15 mouse cellular contexts compared by ENCODE assay signal in the genomic region with DNA sequence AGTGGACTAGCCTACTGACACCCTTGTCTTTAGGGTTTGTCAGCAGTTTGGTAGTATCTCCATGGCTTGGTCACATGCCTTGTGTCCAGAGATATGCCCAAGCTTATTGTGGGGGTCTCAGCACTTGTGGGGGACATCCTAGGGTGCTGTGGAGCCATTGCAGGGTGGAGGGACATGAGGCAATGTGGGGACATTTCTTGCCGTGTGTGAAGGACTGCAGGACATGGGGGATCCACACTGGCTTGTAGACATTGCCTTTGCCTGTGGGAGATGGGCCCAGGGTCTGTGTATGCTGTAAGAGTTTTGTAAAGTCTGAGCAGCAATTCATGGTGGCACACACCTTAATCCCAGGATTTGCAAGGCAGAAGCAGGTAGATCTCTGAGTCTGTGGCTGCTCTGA. TPM values are rescaled to one million over a fixed set of nuclear protein-coding genes. Genes with fewer than 3 reads are reported as not detected.
DNase-seq lines count a peak whose midpoint lies in the region; ATAC-seq and TF ChIP-seq lines count a peak whose summit lies in the region.
"Had no signal": no experiment of that assay in that cellular context is flagged by ENCODE, and none has a peak within 500 bp of the region (broad histone marks: within the 10 kb centered on the region; RNA-seq: fewer than 3 reads in every experiment).

No protein-coding gene starts in this region.

- H3K27ac ChIP-seq in heart, embryonic 12.5 days (ENCODE audit: poor library complexity, severe bottlenecking) = peak overlapping the region; percentile 22; the same call in 1 of the 2 replicates
- H3K27ac ChIP-seq in liver, embryonic 11.5 days (ENCODE audit: low read depth, low read length) = no peak overlapping the region
- H3K27ac ChIP-seq in ES-E14 (ENCODE audit: insufficient read depth, low read depth, low read length, poor library complexity, severe bottlenecking) = no peak overlapping the region
- peak overlapping the region; percentile 79; the same call in 1 of the 2 replicates for H3K27ac ChIP-seq in limb, embryonic 10.5 days
- H3K27ac ChIP-seq: hindbrain, embryonic 15.5 days; left cerebral cortex, adult 2 months had no signal

- no peak for ATAC-seq in heart, embryonic 12.5 days (ENCODE audit: insufficient number of reproducible peaks, low FRiP score)
- ATAC-seq in liver, embryonic 11.5 days (replicated peaks; ENCODE audit: low FRiP score) = no peak
- no peak for ATAC-seq in activated CD4-positive, CD25-positive, alpha-beta regulatory T cell, adult 4 months
- ATAC-seq: forebrain, postnatal 0 days; midbrain, embryonic 16.5 days had no signal

- 0 out of 2 replicates have a peak, but pooled peaks cover 12% of the 10 kb centered on the region for H3K27me3 ChIP-seq in heart, embryonic 12.5 days (replicated peaks)
- H3K27me3 ChIP-seq in liver, embryonic 11.5 days (replicated peaks; ENCODE audit: control insufficient read depth, insufficient read depth, low read length) = no peaks in the 10 kb centered on the region
- peaks cover 45% of the 10 kb centered on the region for H3K27me3 ChIP-seq in limb, embryonic 10.5 days (ENCODE audit: low read depth, poor library complexity, severe bottlenecking)

- no peak overlapping the region for H3K9ac ChIP-seq in heart, embryonic 12.5 days
- H3K9ac ChIP-seq in liver, embryonic 11.5 days (ENCODE audit: low read depth, low read length) = 0 out of 2 replicates have a peak overlapping the region, but pooled peaks have one; percentile 6
- 0 out of 2 replicates have a peak overlapping the region, but pooled peaks have one; percentile 53 for H3K9ac ChIP-seq in ES-E14 (ENCODE audit: insufficient read depth, low read depth, low read length, poor library complexity, severe bottlenecking)
- H3K9ac ChIP-seq: forebrain, postnatal 0 days; hindbrain, embryonic 15.5 days had no signal

- H3K4me1 ChIP-seq in heart, embryonic 12.5 days (replicated peaks) = peaks cover 48% of the 10 kb centered on the region
- H3K4me1 ChIP-seq in liver, embryonic 11.5 days (replicated peaks; ENCODE audit: control insufficient read depth, insufficient read depth, low read length) = peaks cover 39% of the 10 kb centered on the region
- peaks cover 0 to 21% of the 10 kb centered on the region in 2 experiments; a peak in 2 of 4 replicates for H3K4me1 ChIP-seq in ES-E14 (ENCODE audit: control insufficient read depth in 2 of 2, insufficient read depth in 2 of 2, low read length in 2 of 2, poor library complexity in 1 of 2)
- peaks cover 38% of the 10 kb centered on the region for H3K4me1 ChIP-seq in limb, embryonic 10.5 days

- no peaks in the 10 kb centered on the region for H3K9me3 ChIP-seq in heart, embryonic 12.5 days (replicated peaks)
- no peaks in the 10 kb centered on the region for H3K9me3 ChIP-seq in liver, embryonic 11.5 days (ENCODE audit: control insufficient read depth, low read length)
- H3K9me3 ChIP-seq in ES-E14 (ENCODE audit: control insufficient read depth, insufficient read depth, low read depth, low read length) = no peaks in the 10 kb centered on the region
- no peaks in the 10 kb centered on the region for H3K9me3 ChIP-seq in limb, embryonic 10.5 days (replicated peaks)
- H3K9me3 ChIP-seq: hindbrain, embryonic 15.5 days had no signal

- no peak for DNase-seq in heart, adult 8-10 months (ENCODE audit: low spot score)
- no peak for DNase-seq in liver, embryonic 11.5 days (ENCODE audit: low spot score)
- DNase-seq in liver (no peak), ES-E14 (ENCODE audit: low read depth, low spot score) (no peak)
- no peak for DNase-seq in limb, embryonic 10.5 days (ENCODE audit: low spot score)
- DNase-seq in urinary bladder, adult 18-20 months (ENCODE audit: low spot score in 2 of 2) = no peak
- DNase-seq: cerebellum, postnatal 14 days; forebrain, postnatal 0 days; kidney, adult 8-10 months; thymus, adult 2 months had no signal

- H3K4me3 ChIP-seq in heart, embryonic 12.5 days = no peak overlapping the region
- H3K4me3 ChIP-seq in liver, embryonic 11.5 days (ENCODE audit: low read depth, low read length) = no peak overlapping the region; the same call in 1 of the 2 replicates
- no peak overlapping the region for H3K4me3 ChIP-seq in ES-E14 (ENCODE audit: insufficient read depth in 1 of 2, low read depth in 1 of 2, low read length in 2 of 2, poor library complexity in 1 of 2, severe bottlenecking in 1 of 2)
- H3K4me3 ChIP-seq in limb, embryonic 10.5 days = no peak overlapping the region

- in situ Hi-C loops in ES-E14 (cut with MboI; ENCODE audit: low sequenced_read_pairs in 2 of 2, unreplicated experiment in 2 of 2) = no loop called here

- 66% methylated on average over 1 of the region's 1 CpGs for WGBS in heart, embryonic 12.5 days
- 33% methylated on average over 1 of the region's 1 CpGs for WGBS in liver, embryonic 11.5 days
- WGBS in limb, embryonic 10.5 days = 45% methylated on average over 1 of the region's 1 CpGs

- H3K4me2 ChIP-seq in heart, embryonic 12.5 days = no peak overlapping the region
- no peak overlapping the region; the same call in 1 of the 2 replicates for H3K4me2 ChIP-seq in liver, embryonic 11.5 days

- H3K36me3 ChIP-seq in heart, embryonic 12.5 days = no peaks in the 10 kb centered on the region
- no peaks in the 10 kb centered on the region for H3K36me3 ChIP-seq in liver, embryonic 11.5 days (ENCODE audit: control insufficient read depth, insufficient read depth, low read length)
- no peaks in the 10 kb centered on the region for H3K36me3 ChIP-seq in ES-E14 (ENCODE audit: control insufficient read depth, insufficient read depth, low read length, poor library complexity, severe bottlenecking)
- no peaks in the 10 kb centered on the region for H3K36me3 ChIP-seq in limb, embryonic 10.5 days
- H3K36me3 ChIP-seq: hindbrain, embryonic 15.5 days had no signal

TF ChIP-seq in ES-E14, 5 proteins besides CTCF, POLR2A, EP300 and RAD21:
- no peak for TF ChIP-seq MAFK (IDR thresholded peaks at IDR 0.05; ENCODE audit: insufficient read depth, low read depth, low read length)
- no peak for TF ChIP-seq ZNF384 (IDR thresholded peaks at IDR 0.05; ENCODE audit: low read depth, low read length)
- TF ChIP-seq ZC3H11A (IDR thresholded peaks at IDR 0.05; ENCODE audit: borderline replicate concordance, low read depth, low read length) = no peak

RNA-seq across cellular contexts. Expression of a gene that starts 15.3 kb away (rescaled TPM):
- polyA plus RNA-seq in heart, embryonic 12.5 days (2016; fragmentation: Nextera tagmentation; extraction: Ambion mirVana) = 10.1 and 10.2 TPM in 2 replicates
- total RNA-seq in heart, adult 8-10 months (2022) = 10 to 100 TPM; 48.5 to 75.4 (median 62.1) TPM
- polyA plus RNA-seq in liver, embryonic 11.5 days (2014; fragmentation: Nextera tagmentation; extraction: Ambion mirVana) = 5.3 and 5.4 TPM in 2 replicates
- total RNA-seq in ES-E14 (2012; rRNA removed) = 3.2 and 4.9 TPM in 2 replicates
- 3.6 and 4.5 TPM in 2 replicates for polyA plus RNA-seq in limb, embryonic 10.5 days (2016; fragmentation: Nextera tagmentation; extraction: Ambion mirVana)
- 1 to 10 TPM in 1 of 2 experiments, under 1 TPM in 1; 0.44 to 1.1 TPM for polyA plus RNA-seq in activated CD4-positive, CD25-positive, alpha-beta regulatory T cell, adult 4 months (2017; shearing (Covaris generic))

RNA-seq across cellular contexts. Expression of a gene that starts 31.1 kb away (rescaled TPM):
- 232 and 241 TPM in 2 replicates for polyA plus RNA-seq in heart, embryonic 12.5 days (2016; fragmentation: Nextera tagmentation; extraction: Ambion mirVana)
- 100 to 1,000 TPM; 138 to 170 (median 157) TPM for total RNA-seq in heart, adult 8-10 months (2022)
- polyA plus RNA-seq in liver, embryonic 11.5 days (2014; fragmentation: Nextera tagmentation; extraction: Ambion mirVana) = 334 and 347 TPM in 2 replicates
- 118 and 165 TPM in 2 replicates for total RNA-seq in ES-E14 (2012; rRNA removed)
- polyA plus RNA-seq in limb, embryonic 10.5 days (2016; fragmentation: Nextera tagmentation; extraction: Ambion mirVana) = 434 and 487 TPM in 2 replicates
- 100 to 1,000 TPM; 102 to 129 TPM for polyA plus RNA-seq in activated CD4-positive, CD25-positive, alpha-beta regulatory T cell, adult 4 months (2017; shearing (Covaris generic))

RNA-seq across cellular contexts. Expression of a gene that starts 49.8 kb away (rescaled TPM):
- polyA plus RNA-seq in heart, embryonic 12.5 days (2016; fragmentation: Nextera tagmentation; extraction: Ambion mirVana) = 15.3 and 17.5 TPM in 2 replicates
- total RNA-seq in heart, adult 8-10 months (2022) = 1 to 10 TPM; 8.6 to 9.1 (median 8.7) TPM
- polyA plus RNA-seq in liver, embryonic 11.5 days (2014; fragmentation: Nextera tagmentation; extraction: Ambion mirVana) = 11.5 and 13.8 TPM in 2 replicates
- total RNA-seq in ES-E14 (2012; rRNA removed) = 16.8 and 20.9 TPM in 2 replicates
- 11.5 and 15.3 TPM in 2 replicates for polyA plus RNA-seq in limb, embryonic 10.5 days (2016; fragmentation: Nextera tagmentation; extraction: Ambion mirVana)
- polyA plus RNA-seq in activated CD4-positive, CD25-positive, alpha-beta regulatory T cell, adult 4 months (2017; shearing (Covaris generic)) = 10 to 100 TPM; 30.0 to 60.9 TPM

RNA-seq across cellular contexts. Expression of a gene that starts 58.3 kb away (rescaled TPM):
- 46.7 and 49.6 TPM in 2 replicates for polyA plus RNA-seq in heart, embryonic 12.5 days (2016; fragmentation: Nextera tagmentation; extraction: Ambion mirVana)
- total RNA-seq in heart, adult 8-10 months (2022) = 10 to 100 TPM; 43.6 to 52.1 (median 45.5) TPM
- 43.8 and 45.1 TPM in 2 replicates for polyA plus RNA-seq in liver, embryonic 11.5 days (2014; fragmentation: Nextera tagmentation; extraction: Ambion mirVana)
- total RNA-seq in ES-E14 (2012; rRNA removed) = 23.3 and 27.4 TPM in 2 replicates
- polyA plus RNA-seq in limb, embryonic 10.5 days (2016; fragmentation: Nextera tagmentation; extraction: Ambion mirVana) = 50.4 and 61.7 TPM in 2 replicates
- 10 to 100 TPM; 16.9 to 30.0 TPM for polyA plus RNA-seq in activated CD4-positive, CD25-positive, alpha-beta regulatory T cell, adult 4 months (2017; shearing (Covaris generic))

Comparison
In these comparisons a context has a peak if more than half of its experiments do, and no peak if none do; other contexts are left out.
1. H3K27ac ChIP-seq: peak in heart, embryonic 12.5 days (single experiment) and limb, embryonic 10.5 days (single experiment); none in liver, embryonic 11.5 days (single experiment) and ES-E14 (single experiment).